Mouse (Mus musculus) layer of hippocampus, postnatal 14 days (tissue): ENCODE measurements around the gene Vwc2l. TPM values are rescaled to one million over a fixed set of nuclear protein-coding genes. Genes with fewer than 3 reads are reported as not detected.

Source experiments
- DNase-seq, 2 experiments: peaks; one replicate each; pipeline ENCODE4 v3.0.0; 2021 to 2022; ENCODE audit warnings: low spot score in 2 of 2, mixed read lengths in 1 of 2
- long read RNA-seq, 2 experiments: library from polyadenylated mRNA; stranded (forward); transcript quantifications; one replicate each; pipeline ENCODE4 v2.0.0; 2021
- total RNA-seq, 2 experiments: library from RNA; stranded (reverse); gene quantifications; 2 replicates each; pipeline ENCODE4 v1.2.3; 2021

Vwc2l gene
- total RNA-seq, result 1 to 10 TPM; 2.6 to 5.3 TPM
- long read RNA-seq, experiment 1, full-length matches to known transcripts, result 1 of 2 reads
- long read RNA-seq, experiment 1, partial matches to known transcripts, result 0 of 2 reads
- long read RNA-seq, experiment 1, other reads (novel, unspliced or antisense), result 1 of 2 reads
- long read RNA-seq, experiment 2, full-length matches to known transcripts, result 1 of 3 reads
- long read RNA-seq, experiment 2, partial matches to known transcripts, result 1 of 3 reads
- long read RNA-seq, experiment 2, other reads (novel, unspliced or antisense), result 1 of 3 reads

GRCm38 (mm10) chr1:70725655-70726066 lies at the start of gene Vwc2l:
Gene Vwc2l (plus strand): TSS chr1:70725715.
- DNase-seq, result peak; percentile 24 to 43

GRCm38 (mm10) chr1:70692529-70692928 lies 33.0 kb upstream of the Vwc2l start:
- no peak for DNase-seq

- no peak for DNase-seq
These were observed 25.2 kb upstream of the Vwc2l start for GRCm38 (mm10) chr1:70700270-70700669.

GRCm38 (mm10) chr1:70703934-70704333 lies 21.6 kb upstream of the Vwc2l start:
- DNase-seq, result no peak

- DNase-seq, result no peak
These were observed 19.7 kb upstream of the Vwc2l start for GRCm38 (mm10) chr1:70705821-70706220.

- DNase-seq, result peak in 1 of 2 experiments; percentile 12
These were observed 470 bp upstream of the Vwc2l start for GRCm38 (mm10) chr1:70725045-70725444.

- DNase-seq, result no peak
These were observed 61.6 kb downstream of the Vwc2l start for GRCm38 (mm10) chr1:70787146-70787545.

- DNase-seq, result no peak
These were observed 66.1 kb downstream of the Vwc2l start for GRCm38 (mm10) chr1:70791636-70792035.

- DNase-seq, result no peak
These were observed 69.6 kb downstream of the Vwc2l start for GRCm38 (mm10) chr1:70795094-70795493.

GRCm38 (mm10) chr1:70803401-70803800 lies 77.9 kb downstream of the Vwc2l start:
- DNase-seq, result no peak

GRCm38 (mm10) chr1:70823111-70823510 lies 97.6 kb downstream of the Vwc2l start:
- DNase-seq, result no peak

GRCm38 (mm10) chr1:70833262-70833661 lies 107.7 kb downstream of the Vwc2l start:
- no peak for DNase-seq

- DNase-seq, result no peak
These were observed 116.7 kb downstream of the Vwc2l start for GRCm38 (mm10) chr1:70842222-70842621.

- DNase-seq, result no peak
These were observed 119.8 kb downstream of the Vwc2l start for GRCm38 (mm10) chr1:70845276-70845675.

- DNase-seq, result peak; percentile 34 to 40
These were observed 126.3 kb downstream of the Vwc2l start for GRCm38 (mm10) chr1:70851633-70852390.

- DNase-seq, result no peak
These were observed 127.9 kb downstream of the Vwc2l start for GRCm38 (mm10) chr1:70853446-70853845.

- peak in 1 of 2 experiments; percentile 18 for DNase-seq
These were observed 130.4 kb downstream of the Vwc2l start for GRCm38 (mm10) chr1:70855912-70856311.

GRCm38 (mm10) chr1:70861672-70862071 lies 136.2 kb downstream of the Vwc2l start:
- DNase-seq, result peak in 1 of 2 experiments; percentile 28

- DNase-seq, result no peak
These were observed 140.6 kb downstream of the Vwc2l start for GRCm38 (mm10) chr1:70866137-70866536.

GRCm38 (mm10) chr1:70880496-70880895 lies 155.0 kb downstream of the Vwc2l start:
- DNase-seq, result no peak

- no peak for DNase-seq
These were observed 155.8 kb downstream of the Vwc2l start for GRCm38 (mm10) chr1:70881269-70881668.

GRCm38 (mm10) chr1:70884156-70884555 lies 158.6 kb downstream of the Vwc2l start:
- no peak for DNase-seq
